Mouse (Mus musculus) heart, adult 2 months (tissue): Measurements from ENCODE around the gene Coq8b.

Source experiments
- CTCF ChIP-seq: fragments of 200-600 bp; IDR thresholded peaks from 2 replicates; pipeline ENCODE4 v1.8.1; 2022; ENCODE audit warnings: antibody characterized with exemption, mild to moderate bottlenecking, moderate library complexity
- EP300 ChIP-seq: fragments of 200-500 bp; IDR thresholded peaks from 2 replicates; pipeline ENCODE4 v1.6.1; 2011; ENCODE audit warnings: low read depth, low read length, control low read depth; ENCODE audit not compliant: insufficient read depth
- POLR2A ChIP-seq: fragments of 200-500 bp; IDR thresholded peaks from 2 replicates; pipeline ENCODE4 v1.6.1; 2011; ENCODE audit warnings: mild to moderate bottlenecking, low read depth, low read length, control low read depth; ENCODE audit not compliant: insufficient read depth

DNA sequence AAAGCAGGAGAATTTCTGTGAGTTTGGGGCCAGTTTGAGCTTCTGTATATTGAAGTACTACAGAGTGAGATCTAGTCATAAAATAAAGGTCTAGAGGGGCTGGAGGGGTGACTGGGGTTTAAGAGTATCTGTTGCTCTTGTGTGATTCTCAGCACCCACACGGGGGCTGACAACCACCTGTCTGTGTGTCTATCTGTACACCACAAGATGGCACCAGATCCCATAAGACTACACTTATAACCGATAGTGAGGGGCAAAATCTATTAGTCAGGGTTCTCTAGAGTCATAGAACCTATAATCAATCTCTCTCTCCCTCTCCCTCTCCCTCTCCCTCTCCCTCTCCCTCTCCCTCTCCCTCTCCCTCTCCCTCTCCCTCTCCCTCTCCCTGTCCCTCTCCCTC lies 57.7 kb downstream of the Coq8b start:
- TF ChIP-seq EP300 (no peak), CTCF (peak; percentile 42), POLR2A (no peak)
